Mouse (Mus musculus) CH12.LX (cell line): ENCODE results near the gene Mmrn1.

ENCODE experiments used
- CTCF ChIP-seq, 2 experiments: IDR thresholded peaks in 1 of 2; conservative IDR thresholded peaks in 1 of 2; 2 replicates each; pipeline ENCODE4 v1.5.1; 2011 to 2012; ENCODE audit warnings: low read depth in 2 of 2, low read length in 2 of 2, improper control_type of control experiment in 1 of 2, inconsistent platforms in 1 of 2, mild to moderate bottlenecking in 1 of 2, moderate library complexity in 1 of 2
- JUND ChIP-seq: conservative IDR thresholded peaks from 2 replicates; pipeline ENCODE4 v1.6.1; 2011; ENCODE audit warnings: low read depth, low read length, improper control_type of control experiment
- MAFK ChIP-seq: IDR thresholded peaks from 2 replicates; pipeline ENCODE4 v1.6.1; 2011; ENCODE audit warnings: low read length, improper control_type of control experiment; ENCODE audit not compliant: insufficient replicate concordance

- TF ChIP-seq CTCF (conservative IDR thresholded peaks at IDR 0.05 in 1 of 2, IDR thresholded peaks at IDR 0.05 in 1 of 2; ENCODE audit: low read depth in 2 of 2, low read length in 2 of 2) (no peak), MAFK (no peak), JUND (no peak)
These were observed 19.4 kb downstream of the Mmrn1 start for GRCm38 (mm10) chr6:60944178-60944577.
